Mouse (Mus musculus): ENCODE data around the gene Olfr603.
"Not testable (repeated sequence)": the region's sequence is repeated elsewhere in the genome, so short reads cannot be mapped to it uniquely, and the experiment has no call there.

The Olfr603 gene

GRCm38 (mm10) chr7:103386077-103386476 is at the start of gene Olfr603:
TSS of gene Olfr603 (minus strand) at chr7:103386177.
- DNase-seq = no peak

GRCm38 (mm10) chr7:103414772-103415171 is 28.8 kb upstream of the Olfr603 start, which contains the start of gene Usp17lc:
TSS of gene Usp17lc (plus strand) at chr7:103415072.
- not testable (repeated sequence) for DNase-seq

- DNase-seq = not testable (repeated sequence)
Measured at GRCm38 (mm10) chr7:103406521-103407055, 20.6 kb upstream of the Olfr603 start.

- no peak for DNase-seq
Measured at GRCm38 (mm10) chr7:103398981-103399380, 13.0 kb upstream of the Olfr603 start.

- DNase-seq = no peak
Measured at GRCm38 (mm10) chr7:103397758-103398157, 11.8 kb upstream of the Olfr603 start.

- DNase-seq = no peak
Measured at GRCm38 (mm10) chr7:103362555-103362954, 23.4 kb downstream of the Olfr603 start, which contains the start of gene Olfr601. TSS of gene Olfr601 (minus strand) at chr7:103362655.

GRCm38 (mm10) chr7:103349569-103349968 is 36.4 kb downstream of the Olfr603 start, which contains the start of gene Olfr600:
TSS of gene Olfr600 (minus strand) at chr7:103349669.
- DNase-seq = no peak

- no peak for DNase-seq
Measured at GRCm38 (mm10) chr7:103335617-103336016, 50.4 kb downstream of the Olfr603 start, which contains the start of gene Olfr599. TSS of gene Olfr599 (plus strand) at chr7:103335917.

Data from cerebellum, postnatal 14 days (tissue).